Mouse (Mus musculus): ENCODE measurements at regions not wholly inside any gene's neighbourhood (a gene's known extent, or its start where the extent isn't known, plus 50 kb on each side); places are given as distances from the start of the nearest gene placed in this dataset.
"Not testable (repeated sequence)": the region's sequence is repeated elsewhere in the genome, so short reads cannot be mapped to it uniquely, and the experiment has no call there.

DNA sequence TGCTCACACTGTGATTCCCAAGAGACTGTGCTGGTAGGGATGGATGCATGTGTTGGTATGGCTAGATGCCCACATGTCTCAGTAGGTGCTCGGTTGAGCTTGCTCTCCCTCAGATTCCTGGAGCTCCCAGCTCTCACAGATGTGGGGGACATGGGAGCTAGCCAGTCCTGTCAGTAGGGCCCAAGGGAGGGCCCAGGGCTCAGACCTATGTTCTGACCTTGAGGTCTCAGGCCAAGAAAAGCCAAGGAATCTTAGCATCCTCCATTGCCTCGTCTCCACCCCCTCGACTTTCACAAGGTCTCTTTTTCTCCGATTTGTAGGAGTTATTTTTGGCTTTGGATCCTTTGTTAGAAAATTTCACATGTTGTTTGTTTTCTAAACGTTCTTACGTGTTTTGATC is 130.6 kb downstream of the Ptpn20 start:
- TF ChIP-seq POLR2A (IDR thresholded peaks at IDR 0.05; ENCODE audit: borderline replicate concordance, control insufficient read depth, low read depth, low read length) (no peak), CTCF (IDR thresholded peaks at IDR 0.05; ENCODE audit: control insufficient read depth, insufficient read depth, low read length) (no peak)
- no peak overlapping the region for H3K27ac ChIP-seq (ENCODE audit: control insufficient read depth, insufficient read depth, low read depth, low read length, poor library complexity)
- no peaks in the 10 kb centered on the region for H3K4me1 ChIP-seq (ENCODE audit: control insufficient read depth, insufficient read depth, low read length)
- 73% methylated on average over 6 of the region's 6 CpGs for WGBS
- H3K4me3 ChIP-seq (replicated peaks; ENCODE audit: control insufficient read depth, low read depth, low read length), result no peak overlapping the region

DNA sequence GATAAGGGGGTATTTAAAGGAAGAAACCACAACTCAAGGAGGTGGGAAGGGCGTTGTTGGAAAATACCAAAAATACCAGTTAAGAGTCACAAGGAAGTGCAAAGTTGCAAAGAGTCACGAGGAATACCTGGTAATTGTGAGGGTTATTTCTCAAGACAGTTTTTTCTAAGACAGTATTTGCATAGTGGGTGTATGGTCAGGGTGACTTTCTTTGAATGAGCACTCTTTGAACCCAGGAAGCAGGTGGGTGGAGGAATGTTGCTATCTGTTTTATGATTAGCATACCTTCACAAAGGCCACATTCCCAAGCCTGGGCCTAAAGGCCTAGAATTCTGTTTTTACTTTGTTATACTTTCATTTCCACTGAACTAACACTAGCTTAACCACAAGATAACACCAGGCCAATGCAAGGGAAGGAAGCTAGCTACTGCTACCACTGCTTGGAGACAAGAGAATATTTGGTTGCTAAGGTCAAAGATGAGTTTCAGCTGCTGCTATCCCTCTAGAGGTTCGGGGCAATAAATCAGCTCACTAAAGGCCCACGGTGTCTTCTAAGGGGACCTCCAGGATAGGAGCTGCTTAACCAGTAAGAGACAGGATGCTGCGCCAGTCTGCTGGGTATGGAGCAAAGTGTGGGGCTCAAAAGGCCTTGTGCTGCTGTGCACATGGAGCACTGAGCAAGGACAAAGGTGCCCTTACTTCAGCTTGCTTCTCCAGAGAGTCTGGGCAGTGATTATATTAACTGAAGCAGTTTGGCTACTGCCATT is 133.6 kb downstream of the Ptpn20 start:
- not testable (repeated sequence) for H3K27ac ChIP-seq (ENCODE audit: control insufficient read depth, insufficient read depth, low read depth, low read length, poor library complexity)
- WGBS, result 68% methylated on average over 5 of the region's 5 CpGs

DNA sequence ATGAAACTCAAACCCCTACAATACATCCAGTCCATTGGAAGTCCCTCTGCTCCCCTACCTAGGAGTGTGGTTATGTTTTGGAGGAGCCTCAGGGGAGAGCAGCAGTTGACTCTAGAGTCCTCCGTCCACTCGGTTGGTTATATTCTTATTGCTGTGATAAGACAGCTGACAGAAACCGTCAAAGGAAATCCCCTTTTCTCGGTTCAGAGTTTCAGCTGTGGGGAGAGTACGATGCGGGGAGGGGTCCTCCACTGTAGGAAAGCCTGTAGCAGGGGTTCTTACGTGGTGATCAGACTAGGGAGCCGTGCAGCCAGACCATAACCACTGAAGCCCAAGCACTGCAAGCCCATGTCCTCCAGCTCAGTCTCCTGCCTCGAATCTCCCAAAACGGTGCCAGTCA is 137.5 kb downstream of the Ptpn20 start:
- WGBS, result 73% methylated on average over 10 of the region's 10 CpGs
- H3K4me1 ChIP-seq (ENCODE audit: control insufficient read depth, insufficient read depth, low read length), result no peaks in the 10 kb centered on the region
- TF ChIP-seq CTCF (IDR thresholded peaks at IDR 0.05; ENCODE audit: control insufficient read depth, insufficient read depth, low read length), result no peak
- TF ChIP-seq POLR2A (IDR thresholded peaks at IDR 0.05; ENCODE audit: borderline replicate concordance, control insufficient read depth, low read depth, low read length), result no peak
- no peak overlapping the region for H3K27ac ChIP-seq (ENCODE audit: control insufficient read depth, insufficient read depth, low read depth, low read length, poor library complexity)
- no peak overlapping the region for H3K4me3 ChIP-seq (replicated peaks; ENCODE audit: control insufficient read depth, low read depth, low read length)

More for the DNA sequence above, 133.6 kb downstream of the Ptpn20 start:
- H3K4me1 ChIP-seq (ENCODE audit: control insufficient read depth, insufficient read depth, low read length); H3K4me3 ChIP-seq (replicated peaks; ENCODE audit: control insufficient read depth, low read depth, low read length): not testable (repeated sequence)

- TF ChIP-seq CTCF (IDR thresholded peaks at IDR 0.05; ENCODE audit: control insufficient read depth, insufficient read depth, low read length), result no peak
- TF ChIP-seq POLR2A (IDR thresholded peaks at IDR 0.05; ENCODE audit: borderline replicate concordance, control insufficient read depth, low read depth, low read length), result no peak
- WGBS, result 63% methylated on average over 14 of the region's 14 CpGs
- Histone ChIP-seq H3K4me1 (ENCODE audit: control insufficient read depth, insufficient read depth, low read length) (no peaks in the 10 kb centered on the region), H3K4me3 (replicated peaks; ENCODE audit: control insufficient read depth, low read depth, low read length) (no peak overlapping the region), H3K27ac (ENCODE audit: control insufficient read depth, insufficient read depth, low read depth, low read length, poor library complexity) (no peak overlapping the region)
These were observed 140.3 kb downstream of the Ptpn20 start for GRCm38 (mm10) chr14:33729115-33729884.

GRCm38 (mm10) chr14:33732698-33733097 is 143.7 kb downstream of the Ptpn20 start:
- no peak overlapping the region for H3K4me3 ChIP-seq (replicated peaks; ENCODE audit: control insufficient read depth, low read depth, low read length)
- no peaks in the 10 kb centered on the region for H3K4me1 ChIP-seq (ENCODE audit: control insufficient read depth, insufficient read depth, low read length)
- TF ChIP-seq POLR2A (IDR thresholded peaks at IDR 0.05; ENCODE audit: borderline replicate concordance, control insufficient read depth, low read depth, low read length) (no peak), CTCF (IDR thresholded peaks at IDR 0.05; ENCODE audit: control insufficient read depth, insufficient read depth, low read length) (no peak)
- H3K27ac ChIP-seq (ENCODE audit: control insufficient read depth, insufficient read depth, low read depth, low read length, poor library complexity), result no peak overlapping the region
- 50% methylated on average over 5 of the region's 5 CpGs for WGBS

DNA sequence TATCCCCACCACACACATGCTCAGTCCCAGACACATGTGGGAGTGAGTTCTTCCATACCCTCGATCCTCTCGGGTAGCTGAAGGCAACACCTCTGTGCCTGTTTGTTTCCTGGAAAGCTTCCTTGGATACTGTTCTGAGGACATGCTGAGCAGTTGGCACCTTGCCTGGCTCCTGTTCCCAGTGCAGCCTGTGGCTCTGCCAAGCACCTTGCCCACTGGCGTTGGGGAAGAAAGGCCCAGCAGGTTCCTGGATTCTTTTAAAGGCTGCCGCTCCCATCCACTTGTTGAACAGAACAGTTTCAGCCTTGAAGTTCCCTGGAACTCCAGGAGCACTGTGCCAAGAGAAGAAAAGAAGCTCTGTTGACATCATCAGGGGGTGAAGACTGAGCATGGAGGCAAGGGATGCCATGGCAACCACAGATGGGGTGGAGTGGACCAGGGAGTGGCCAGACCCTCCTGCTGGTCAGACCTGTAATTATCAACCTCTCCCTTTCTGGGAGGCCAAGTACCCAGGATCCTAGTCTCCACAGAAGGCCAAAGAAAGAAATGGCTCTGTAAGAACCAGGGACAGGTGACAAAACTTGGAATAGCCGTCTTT is 145.5 kb downstream of the Ptpn20 start:
- TF ChIP-seq POLR2A (IDR thresholded peaks at IDR 0.05; ENCODE audit: borderline replicate concordance, control insufficient read depth, low read depth, low read length) (no peak), CTCF (IDR thresholded peaks at IDR 0.05; ENCODE audit: control insufficient read depth, insufficient read depth, low read length) (no peak)
- Histone ChIP-seq H3K4me1 (ENCODE audit: control insufficient read depth, insufficient read depth, low read length) (no peaks in the 10 kb centered on the region), H3K27ac (ENCODE audit: control insufficient read depth, insufficient read depth, low read depth, low read length, poor library complexity) (no peak overlapping the region), H3K4me3 (replicated peaks; ENCODE audit: control insufficient read depth, low read depth, low read length) (no peak overlapping the region)
- 80% methylated on average over 5 of the region's 5 CpGs for WGBS

DNA sequence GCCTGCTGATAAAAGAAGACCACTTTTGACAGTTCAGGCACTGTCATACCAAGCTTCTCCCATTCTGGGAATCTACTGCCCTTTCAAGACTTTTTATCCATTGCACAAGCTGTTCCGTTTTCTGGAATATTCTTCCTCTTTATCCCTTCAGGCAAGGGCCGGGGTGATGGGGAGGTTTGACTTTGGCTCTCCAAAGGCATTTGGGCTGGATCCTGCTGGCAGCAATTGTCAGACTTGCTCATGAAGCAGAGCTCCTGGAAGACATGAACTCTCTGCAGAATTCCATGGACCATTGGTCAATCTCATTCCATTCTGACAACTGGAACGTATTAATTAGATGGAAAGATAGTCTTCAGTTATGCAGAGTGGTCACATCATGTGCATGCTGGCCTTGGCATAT is 146.6 kb downstream of the Ptpn20 start:
- Histone ChIP-seq H3K4me3 (replicated peaks; ENCODE audit: control insufficient read depth, low read depth, low read length) (no peak overlapping the region), H3K4me1 (ENCODE audit: control insufficient read depth, insufficient read depth, low read length) (no peaks in the 10 kb centered on the region), H3K27ac (ENCODE audit: control insufficient read depth, insufficient read depth, low read depth, low read length, poor library complexity) (no peak overlapping the region)
- 70% methylated on average over 3 of the region's 3 CpGs for WGBS
- no peak for TF ChIP-seq POLR2A (IDR thresholded peaks at IDR 0.05; ENCODE audit: borderline replicate concordance, control insufficient read depth, low read depth, low read length)
- TF ChIP-seq CTCF (IDR thresholded peaks at IDR 0.05; ENCODE audit: control insufficient read depth, insufficient read depth, low read length), result no peak

DNA sequence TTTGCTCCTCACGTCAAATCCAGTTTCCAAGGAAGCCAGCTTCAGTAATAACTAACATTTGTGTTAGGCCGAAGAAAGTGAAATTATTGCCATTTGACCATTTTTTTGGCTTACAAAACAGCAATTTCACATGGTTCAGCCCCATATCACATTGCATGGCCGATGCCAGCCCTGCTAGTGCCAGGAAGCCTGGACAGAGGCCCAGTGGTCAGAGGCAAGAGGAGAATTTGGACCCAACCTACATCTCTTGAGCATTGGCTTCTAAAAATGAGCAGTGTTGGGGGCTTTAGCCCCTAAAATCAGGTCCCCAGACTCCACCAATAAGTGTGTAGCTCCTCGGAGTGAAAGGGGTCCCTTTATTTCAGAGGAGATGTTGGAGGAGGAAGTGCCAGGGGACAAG is 157.2 kb downstream of the Ptpn20 start:
- TF ChIP-seq POLR2A (IDR thresholded peaks at IDR 0.05; ENCODE audit: borderline replicate concordance, control insufficient read depth, low read depth, low read length) (no peak), CTCF (IDR thresholded peaks at IDR 0.05; ENCODE audit: control insufficient read depth, insufficient read depth, low read length) (no peak)
- Histone ChIP-seq H3K4me1 (ENCODE audit: control insufficient read depth, insufficient read depth, low read length) (no peaks in the 10 kb centered on the region), H3K27ac (ENCODE audit: control insufficient read depth, insufficient read depth, low read depth, low read length, poor library complexity) (no peak overlapping the region), H3K4me3 (replicated peaks; ENCODE audit: control insufficient read depth, low read depth, low read length) (no peak overlapping the region)
- 75% methylated on average over 4 of the region's 4 CpGs for WGBS

Measured in bone marrow, adult 2 months (tissue).